Mouse (Mus musculus): ENCODE results near the gene Atg2b.

DNA sequence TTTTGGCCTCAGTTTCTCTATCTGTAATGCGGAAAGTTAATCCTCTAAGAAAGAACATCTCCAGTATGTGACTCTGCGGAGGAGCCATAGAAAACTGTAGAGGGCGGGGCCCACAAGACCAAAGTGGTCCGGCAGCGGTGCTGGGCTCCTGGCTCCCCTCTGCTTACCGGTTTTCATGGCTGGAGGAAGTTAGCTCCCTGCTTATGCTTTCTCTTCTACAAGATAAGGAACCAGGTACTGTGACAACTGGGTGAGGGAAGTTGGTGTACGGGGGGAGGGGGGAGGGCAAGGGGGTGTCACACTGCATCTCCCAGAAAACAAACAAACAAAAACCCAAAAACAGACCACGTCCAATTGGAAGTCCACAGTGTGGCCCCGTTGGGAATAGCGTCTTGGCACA, 86.5 kb downstream of the Atg2b start:
- TF ChIP-seq POLR2A (IDR thresholded peaks at IDR 0.05; ENCODE audit: borderline replicate concordance, extremely low read depth, low read depth, low read length), result no peak
- TF ChIP-seq CTCF (IDR thresholded peaks at IDR 0.05; ENCODE audit: insufficient read depth, low read length), result no peak
